Mouse (Mus musculus): ENCODE data around the gene Glyat.
"Not testable (repeated sequence)": the region's sequence is repeated elsewhere in the genome, so short reads cannot be mapped to it uniquely, and the experiment has no call there.

Glyat gene

DNA sequence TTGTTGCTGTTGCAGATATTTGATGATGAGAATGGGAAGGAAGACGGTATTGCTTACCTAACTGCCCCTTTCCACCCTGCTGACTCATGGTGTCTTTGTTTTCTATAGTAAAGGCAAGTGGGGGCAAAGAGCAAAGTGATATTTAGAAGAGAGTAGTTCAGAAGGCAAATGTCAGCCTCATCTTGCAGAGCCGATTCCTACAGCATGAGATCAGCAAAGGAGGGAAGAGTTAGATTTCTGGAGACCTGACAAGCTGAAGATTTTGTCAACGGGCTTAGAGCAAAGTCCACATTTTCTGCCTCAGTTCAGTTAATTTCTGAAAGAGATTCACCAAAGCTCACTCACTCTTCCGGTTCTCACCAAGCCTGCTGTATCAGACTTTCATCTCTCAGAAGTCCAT is at the start of gene Glyat:
Gene Glyat, plus strand, starts transcription at position 133 of the 400 bp plus-strand sequence.
- DNase-seq (ENCODE audit: low spot score in 2 of 2): no peak

DNA sequence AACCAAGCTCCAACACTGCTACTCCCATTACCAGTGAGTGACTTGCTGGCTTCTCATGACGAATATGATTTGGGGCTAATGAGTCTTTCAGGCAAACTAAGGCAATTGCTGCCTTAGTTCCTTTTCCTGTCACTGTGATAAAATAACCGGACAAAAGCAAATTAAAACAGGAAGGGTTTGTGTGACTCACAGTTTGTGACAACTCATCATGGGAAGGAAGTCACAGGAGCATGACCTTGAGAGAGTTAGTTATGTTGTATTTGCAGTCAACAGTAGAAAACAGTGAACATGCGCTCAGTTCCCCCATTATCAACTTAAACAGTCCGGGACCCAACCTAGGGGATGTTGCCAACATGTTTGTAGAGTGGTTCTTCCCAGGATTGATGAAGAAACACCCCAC is 47.8 kb upstream of the Glyat start:
- no peak for DNase-seq (ENCODE audit: low spot score in 2 of 2)

DNA sequence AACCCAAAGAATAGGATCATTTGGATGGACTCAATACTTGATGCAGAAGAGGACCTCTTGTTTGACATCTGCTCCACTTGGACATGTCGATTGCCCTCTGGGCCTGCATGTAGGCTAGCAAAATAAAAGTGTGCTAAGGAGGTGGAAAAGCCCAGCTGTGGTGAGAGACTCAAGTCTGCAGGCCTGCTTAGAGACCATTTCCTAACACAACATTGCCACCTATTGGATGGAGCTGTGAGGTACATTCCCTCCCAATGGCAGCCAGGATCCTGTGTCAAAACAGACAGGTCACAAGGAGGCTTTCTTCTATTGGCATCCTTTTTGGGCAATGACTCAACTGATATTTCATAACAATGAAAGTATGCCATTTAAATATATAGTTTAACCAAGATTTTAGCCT is 41.2 kb upstream of the Glyat start:
- peak; percentile 31 to 61 for DNase-seq (ENCODE audit: low spot score in 2 of 2)

DNA sequence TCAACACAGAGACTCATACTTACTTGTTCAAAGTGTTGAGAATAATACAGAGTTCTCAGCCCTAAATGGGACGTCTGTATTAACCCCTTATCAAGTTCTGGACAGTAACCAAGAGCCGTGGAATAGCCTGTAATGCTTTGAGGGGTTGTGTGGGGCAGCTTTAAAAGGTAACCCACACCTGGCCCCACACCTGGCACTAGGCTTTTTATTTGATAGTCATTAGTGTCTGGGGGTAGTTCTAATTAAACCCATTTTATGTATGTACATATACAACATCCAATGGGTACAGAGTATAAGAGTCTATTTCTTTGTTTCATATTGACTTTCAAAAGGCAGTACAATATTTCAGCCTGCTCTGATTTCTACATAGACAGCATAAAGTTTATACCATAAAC is 38.0 kb upstream of the Glyat start:
- DNase-seq (ENCODE audit: low spot score in 2 of 2): no peak

DNA sequence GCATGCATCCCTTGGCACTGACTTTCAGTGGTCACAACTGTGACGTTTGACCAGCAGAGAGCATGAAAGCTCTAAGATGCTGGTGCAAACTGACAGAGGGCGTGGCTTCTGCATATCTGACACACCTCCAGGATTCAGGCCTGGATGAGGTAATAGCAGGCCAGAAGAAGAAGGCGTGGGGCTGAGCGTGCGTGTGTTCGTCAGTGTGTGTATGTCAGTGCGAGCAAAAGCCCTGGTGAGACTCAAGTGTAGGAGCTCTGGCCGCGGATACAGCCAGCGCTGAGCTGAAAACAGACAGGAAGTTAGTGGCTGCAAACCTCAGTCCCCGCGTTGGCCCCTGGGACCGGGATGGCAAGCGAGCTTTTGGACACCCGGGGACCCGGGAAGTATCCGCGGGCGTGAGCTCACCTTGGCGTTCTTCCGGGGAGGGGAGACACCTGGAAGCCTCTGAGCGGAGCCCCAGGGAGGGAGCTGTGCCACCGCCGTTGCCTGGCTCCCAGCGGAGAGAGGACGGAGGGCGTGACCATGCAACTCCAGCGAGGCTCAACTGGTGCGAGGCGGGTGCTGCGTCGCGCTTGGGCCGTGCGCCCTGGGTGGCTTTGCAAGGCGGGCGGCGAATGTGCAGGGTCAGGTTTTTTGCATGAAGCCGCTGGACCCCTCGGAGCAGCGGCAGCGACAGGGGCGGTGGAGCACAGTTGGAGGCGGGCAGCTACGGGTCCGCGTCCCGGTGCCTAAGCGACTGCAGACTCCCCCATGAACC is 37.4 kb upstream of the Glyat start:
- peak; percentile 38 to 43 for DNase-seq (ENCODE audit: low spot score in 2 of 2)

DNA sequence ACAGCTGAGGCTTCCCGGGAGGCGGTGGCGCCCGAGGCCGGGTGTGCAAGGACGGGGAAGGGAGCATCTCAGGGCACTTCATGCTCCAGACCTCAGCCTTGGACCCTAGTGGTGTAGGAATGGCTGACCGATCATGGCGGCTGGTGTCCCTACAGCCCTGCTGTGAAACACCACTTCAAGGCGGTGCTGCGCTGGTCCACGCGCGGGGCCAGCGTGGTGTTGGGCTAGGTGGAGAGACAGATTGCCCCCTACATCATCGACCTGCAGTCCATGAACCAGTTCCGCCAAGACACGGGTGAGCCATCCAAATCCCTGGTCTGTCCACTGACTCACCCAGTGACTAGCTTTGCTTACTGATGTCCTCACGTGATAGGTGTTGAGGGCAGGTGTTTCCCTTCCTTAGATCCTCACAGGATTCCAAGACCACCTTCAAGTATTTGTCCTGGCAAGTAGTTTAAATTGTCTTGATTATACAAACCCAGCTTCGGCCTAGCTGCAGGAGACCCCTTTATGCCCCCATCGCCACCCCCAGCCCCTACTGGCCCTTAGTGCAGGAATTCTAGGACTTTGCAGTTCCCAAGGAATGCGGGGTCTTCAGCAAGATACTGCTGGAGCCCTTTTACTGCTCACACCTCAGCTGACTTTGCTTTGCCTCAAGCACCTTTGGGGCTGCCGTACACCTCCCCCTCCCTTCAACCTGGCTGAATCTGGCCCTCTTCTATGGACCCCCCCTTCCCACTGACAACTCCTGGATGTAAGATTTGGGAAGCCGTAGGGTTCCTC is 36.6 kb upstream of the Glyat start:
- DNase-seq (ENCODE audit: low spot score in 2 of 2): peak in 1 of 2 experiments; percentile 37

DNA sequence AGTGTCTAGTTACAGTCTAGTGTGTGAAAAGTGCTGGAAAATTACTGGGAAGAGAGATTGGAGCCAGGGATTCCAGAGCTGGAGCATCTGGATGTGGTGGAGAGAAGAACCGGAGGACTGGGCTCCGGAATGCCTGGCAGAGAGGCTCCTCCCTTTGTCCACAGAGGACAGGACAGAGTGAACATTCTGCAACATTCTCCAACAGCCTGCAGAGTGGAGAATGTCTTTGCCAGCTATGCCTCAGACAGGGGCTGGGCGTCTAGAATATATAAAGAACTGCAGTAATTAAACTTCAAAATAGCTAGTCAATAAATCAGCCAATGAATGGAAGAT is 36.1 kb upstream of the Glyat start:
- DNase-seq (ENCODE audit: low spot score in 2 of 2): no peak

DNA sequence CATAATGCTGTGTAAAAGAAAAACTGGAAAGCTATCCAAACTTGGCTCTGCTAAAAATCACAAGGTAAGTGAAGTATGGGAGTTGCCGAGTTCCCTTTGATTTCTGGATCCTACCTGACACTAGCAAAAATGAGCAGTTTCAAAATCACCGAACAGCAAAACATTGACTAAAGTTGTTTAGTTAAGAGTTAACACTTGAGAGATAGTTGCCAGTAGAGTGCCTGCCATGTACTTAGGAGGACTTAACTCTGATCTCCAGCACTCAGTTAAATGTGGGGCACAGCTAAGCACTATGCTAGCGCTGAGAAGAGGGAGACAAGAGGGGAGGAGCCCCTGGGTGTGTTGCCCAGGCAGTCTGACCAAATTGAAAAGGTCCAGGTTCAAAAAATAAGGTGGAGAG is 34.4 kb upstream of the Glyat start:
- no peak for DNase-seq (ENCODE audit: low spot score in 2 of 2)

DNA sequence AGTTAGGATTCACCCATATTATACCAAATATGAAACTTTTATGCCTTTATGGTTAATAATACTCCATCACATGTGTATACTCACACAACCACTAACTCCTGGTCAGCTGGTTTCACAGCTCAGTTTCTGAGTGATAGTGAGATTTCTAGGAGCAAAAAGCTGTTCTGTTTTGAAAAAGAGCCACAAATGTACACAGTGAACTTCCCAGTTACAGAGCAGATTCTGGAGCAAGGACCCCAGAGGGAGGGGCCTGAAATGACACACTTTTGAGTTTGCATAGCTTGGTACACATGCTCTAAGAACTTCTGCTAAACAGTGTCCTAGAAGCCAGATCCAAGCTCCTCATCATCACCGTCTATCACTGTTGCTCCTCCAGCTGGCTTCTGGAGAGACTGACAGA is 33.4 kb upstream of the Glyat start, which contains the start of gene Gm4952:
Gene Gm4952, plus strand, starts transcription at position 301 of the 400 bp plus-strand sequence.
- no peak for DNase-seq (ENCODE audit: low spot score in 2 of 2)

DNA sequence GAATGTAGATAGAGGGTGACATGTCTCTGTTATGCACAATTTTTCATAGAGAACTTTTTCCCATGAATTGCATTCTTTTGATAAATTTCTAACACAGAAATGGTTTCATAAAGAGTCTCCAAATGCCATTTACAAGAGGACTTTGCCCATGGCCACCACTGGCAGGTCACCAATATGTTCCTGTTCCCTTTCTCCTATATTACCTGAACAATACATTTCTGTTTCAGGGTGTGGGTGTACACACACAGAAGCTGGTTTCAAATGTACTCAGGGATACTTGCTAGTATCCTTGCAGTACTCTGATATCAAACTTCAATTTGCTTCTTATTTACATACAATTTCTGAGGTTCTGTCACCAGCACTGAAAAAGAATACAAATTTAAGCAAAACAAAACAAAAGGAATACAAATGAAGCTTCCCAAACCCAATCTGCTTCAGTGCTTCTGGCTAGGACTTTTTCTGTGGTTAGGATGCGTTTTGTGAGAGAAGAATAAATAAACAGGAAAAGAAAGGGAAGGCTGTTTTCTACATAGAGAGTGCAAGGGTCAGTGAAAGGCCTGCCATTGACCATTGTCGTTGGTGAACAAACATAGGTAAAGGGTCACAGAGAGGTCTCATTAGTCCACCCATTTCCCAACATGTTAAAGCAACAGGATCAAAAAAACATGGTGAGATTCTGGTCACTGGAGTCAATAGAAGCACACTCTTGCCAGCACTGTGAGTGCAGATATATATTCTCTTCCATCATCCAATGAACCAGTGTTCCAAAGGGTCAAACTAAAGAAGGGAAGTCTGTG is 32.2 kb upstream of the Glyat start:
- no peak for DNase-seq (ENCODE audit: low spot score in 2 of 2)

DNA sequence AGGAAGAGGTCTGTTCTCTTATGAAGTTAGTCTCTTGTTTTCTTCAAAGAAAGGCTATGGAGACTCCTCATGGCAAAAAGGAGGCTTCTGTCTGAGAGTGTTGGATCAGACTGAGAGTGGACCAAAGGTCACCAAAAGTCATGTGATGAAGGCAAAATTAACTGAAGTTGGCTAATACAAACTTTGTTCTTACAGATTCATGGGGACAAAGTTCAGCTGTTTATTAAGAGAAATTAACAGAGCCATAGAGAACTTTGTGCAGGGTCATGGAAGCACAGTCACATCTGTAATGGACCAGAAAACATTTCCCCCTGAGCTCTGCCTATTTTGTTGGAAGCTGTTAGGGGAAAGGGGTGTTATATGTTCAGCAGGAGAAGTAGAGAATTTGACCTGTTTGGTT is 24.8 kb upstream of the Glyat start:
- no peak for DNase-seq (ENCODE audit: low spot score in 2 of 2)

DNA sequence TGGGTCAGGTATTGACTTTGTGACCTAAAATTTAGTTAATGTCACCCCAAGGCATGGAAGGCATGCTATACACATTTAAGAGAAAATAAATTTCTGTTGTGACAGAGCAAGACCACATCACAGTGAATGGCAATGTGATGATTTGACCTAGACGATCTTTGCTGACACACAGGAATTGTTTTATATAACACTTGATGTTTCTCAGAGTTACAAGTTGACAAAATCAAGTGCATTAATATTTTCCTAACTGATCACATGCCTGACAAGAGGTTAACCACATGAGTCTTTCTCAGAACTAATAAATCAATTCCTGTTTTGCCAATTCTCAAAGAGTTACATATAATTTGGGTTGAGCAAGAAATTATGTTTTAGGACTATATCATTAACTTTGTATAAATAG is 19.5 kb upstream of the Glyat start:
- no peak for DNase-seq (ENCODE audit: low spot score in 2 of 2)

DNA sequence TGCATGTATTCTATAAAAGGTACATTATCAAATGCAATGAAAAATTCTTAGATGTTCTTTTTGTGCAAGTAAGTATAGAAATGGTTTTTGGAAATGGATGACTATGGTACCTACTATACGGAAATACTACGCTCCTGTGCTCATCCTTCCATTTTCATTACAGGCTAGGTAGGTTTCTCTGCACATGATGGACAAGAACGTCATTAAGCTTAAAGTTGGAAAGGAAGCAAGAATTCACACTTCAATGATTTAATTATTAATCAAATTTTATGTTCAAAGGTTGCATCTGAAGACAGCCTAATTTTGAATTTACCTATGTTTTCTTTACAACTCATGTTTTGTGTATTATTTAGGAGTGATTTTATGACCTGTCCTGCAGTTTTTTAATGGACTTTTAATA is 1.2 kb downstream of the Glyat start:
- DNase-seq (ENCODE audit: low spot score in 2 of 2): no peak

DNA sequence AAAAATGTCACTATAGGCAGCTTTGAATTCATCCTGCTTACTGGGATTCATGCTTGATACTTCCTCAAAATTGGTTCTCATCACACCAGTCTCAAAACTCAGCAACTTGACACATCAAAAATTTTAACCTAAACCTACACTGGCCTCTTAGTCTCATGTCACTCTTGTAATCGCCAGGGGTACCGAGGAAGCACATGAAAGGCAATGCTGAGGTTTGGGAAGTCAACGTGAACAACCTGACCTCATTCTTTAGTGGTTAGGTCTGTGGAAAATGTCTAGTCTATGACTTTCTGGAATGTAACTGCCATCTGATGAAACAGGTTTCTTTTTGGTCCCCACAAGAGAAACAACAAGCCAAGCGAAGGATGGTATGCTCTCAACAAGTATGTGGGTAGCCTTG is 1.9 kb downstream of the Glyat start:
- no peak for DNase-seq (ENCODE audit: low spot score in 2 of 2)

DNA sequence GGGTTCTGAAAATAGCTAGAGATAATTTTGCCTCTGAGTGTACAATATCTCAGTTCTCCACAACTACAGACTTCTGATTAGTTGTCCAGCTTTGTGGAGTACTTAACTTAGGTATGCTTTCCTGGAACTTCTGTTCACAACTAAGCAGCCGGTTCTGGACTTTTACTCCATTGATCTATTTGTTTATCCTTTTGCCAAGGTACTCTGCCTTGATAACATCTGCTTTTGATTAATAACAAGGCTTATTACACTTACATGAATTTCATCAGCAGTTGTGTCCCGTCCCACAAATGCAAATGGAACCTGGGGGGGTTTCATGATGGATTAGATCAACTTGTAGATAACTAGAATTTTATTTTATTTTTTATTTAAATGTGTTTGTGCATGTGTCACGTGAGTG is 3.8 kb downstream of the Glyat start:
- DNase-seq (ENCODE audit: low spot score in 2 of 2): no peak

DNA sequence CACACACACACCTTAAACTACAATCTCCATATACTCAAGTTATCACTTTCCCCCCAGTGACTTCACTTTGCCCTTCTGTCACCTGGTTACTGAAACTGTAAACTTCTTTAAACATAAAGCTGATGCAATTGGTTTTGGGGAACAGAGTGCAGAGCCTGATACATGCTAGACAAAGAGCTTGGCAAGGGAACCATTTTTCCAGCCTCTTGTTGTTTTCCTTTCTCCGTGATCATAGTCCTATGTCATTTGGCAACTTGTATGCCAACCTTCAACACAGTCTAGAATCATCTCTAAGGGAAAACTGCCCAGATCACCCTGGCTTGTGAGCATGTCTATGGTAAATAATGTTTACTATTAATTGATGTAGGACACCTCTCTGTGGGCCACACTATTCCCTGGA is 4.9 kb downstream of the Glyat start:
- DNase-seq (ENCODE audit: low spot score in 2 of 2): no peak

DNA sequence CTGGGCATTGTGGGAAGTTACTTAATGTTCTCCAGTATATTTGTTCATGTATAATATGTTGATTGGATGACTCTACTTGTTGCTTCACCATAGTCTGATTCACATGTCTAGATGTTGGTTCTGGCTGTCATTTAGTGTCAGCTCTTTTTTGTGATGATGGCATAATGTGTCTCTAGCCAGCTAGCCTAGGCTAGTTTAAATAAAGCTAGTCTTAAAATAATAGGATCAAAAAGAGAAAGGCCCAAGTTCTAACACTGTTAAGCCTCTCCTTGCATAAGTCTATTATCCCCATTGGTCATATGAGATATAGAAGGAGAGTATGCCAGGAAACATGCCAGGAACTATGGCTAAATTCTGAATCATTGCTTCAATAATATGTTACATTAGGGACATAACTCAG is 16.4 kb downstream of the Glyat start:
- DNase-seq (ENCODE audit: low spot score in 2 of 2): no peak

DNA sequence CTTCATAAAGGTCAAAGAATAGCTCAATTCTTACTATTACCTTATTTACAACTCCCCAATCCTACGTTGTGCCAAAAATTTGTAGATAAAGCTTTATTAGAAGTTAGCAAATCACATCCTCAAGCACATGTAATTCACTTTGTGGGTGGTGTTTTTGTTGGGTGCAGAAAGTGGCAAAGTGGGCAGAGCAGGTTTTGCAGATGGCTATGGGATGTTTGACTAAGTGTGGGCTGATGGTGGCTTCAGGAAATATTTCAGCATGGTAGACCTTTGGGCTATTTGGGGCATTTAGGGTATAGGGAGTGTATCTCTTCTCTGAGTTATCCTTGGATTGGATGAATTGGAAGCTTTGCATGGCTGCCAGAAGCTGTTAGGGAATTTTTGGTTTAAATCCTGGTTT is 33.0 kb downstream of the Glyat start:
- DNase-seq (ENCODE audit: low spot score in 2 of 2): no peak

DNA sequence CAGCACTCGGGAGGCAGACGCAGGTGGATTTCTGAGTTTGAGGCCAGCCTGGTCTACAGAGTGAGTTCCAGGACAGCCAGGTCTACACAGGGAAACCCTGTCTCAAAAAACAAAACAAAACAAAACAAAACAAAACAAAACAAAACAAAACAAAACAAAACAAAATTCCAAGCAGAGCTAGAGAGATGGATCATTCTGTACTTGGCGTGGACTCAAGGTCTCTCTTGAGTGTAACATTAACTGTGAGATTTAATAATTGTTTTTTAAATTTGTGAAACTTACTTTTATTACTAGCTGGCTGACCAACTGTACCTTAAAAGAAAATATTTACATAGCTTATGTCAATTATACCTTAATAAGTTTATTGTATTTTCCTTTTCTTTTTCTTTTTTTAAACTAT is 35.5 kb downstream of the Glyat start:
- not testable (repeated sequence) for DNase-seq (ENCODE audit: low spot score in 2 of 2)

DNA sequence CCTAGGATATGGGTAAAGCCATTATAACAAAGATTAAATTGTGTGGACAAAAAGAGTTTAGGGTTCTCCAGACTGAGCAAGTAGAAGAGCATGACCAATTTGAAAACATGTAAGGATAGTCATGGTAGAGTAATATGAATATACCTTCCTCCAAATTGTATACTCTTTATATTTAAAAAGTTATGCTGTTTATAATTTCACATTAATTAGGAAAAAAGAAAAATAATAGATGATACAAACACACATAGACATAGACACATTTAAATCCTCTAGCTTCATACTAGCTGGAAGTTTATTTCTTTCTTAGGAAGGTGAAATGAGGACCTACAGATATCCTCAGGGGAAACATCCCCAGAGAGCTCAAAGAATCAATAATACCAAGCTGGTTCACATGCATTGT is 37.0 kb downstream of the Glyat start, which contains the start of gene Olfr1442:
Gene Olfr1442, plus strand, starts transcription at position 301 of the 400 bp plus-strand sequence.
- DNase-seq (ENCODE audit: low spot score in 2 of 2): no peak

DNA sequence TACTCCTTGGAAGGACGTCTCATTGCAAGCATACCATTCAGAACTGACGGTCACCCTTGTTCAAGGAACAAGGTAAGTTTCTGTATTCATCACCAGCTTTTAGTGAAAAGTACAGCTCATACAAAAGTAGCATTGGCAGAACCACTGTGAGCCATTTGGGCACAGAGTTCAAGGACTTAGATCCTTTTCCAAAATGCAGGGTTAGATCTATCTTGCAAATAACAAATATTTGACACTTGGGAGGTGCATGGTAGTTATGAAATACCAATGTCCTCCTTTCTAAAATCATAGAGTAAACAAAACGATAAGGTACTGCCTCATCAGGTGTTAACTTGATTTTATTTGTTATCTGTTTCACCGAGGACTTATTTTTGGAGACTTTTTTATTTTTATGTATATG is 37.9 kb downstream of the Glyat start:
- no peak for DNase-seq (ENCODE audit: low spot score in 2 of 2)

DNA sequence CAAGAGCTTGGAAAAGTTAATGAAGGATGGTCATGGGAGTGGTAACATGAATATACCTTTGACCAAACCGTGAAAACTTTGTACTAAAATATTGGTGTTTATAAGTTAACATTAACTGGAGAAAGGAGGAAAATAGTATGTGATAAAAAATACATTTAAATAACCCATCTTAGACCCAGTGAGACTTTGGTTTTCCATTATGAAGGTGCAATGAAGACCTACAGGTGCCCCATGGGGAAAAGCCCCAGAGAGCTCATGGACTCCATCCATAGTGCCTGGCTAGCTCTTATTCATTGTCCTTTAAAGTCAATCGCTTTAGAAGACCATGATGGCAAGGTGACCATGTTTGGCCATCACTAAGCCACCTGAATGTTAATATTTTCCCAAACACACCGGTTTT is 44.7 kb downstream of the Glyat start, which contains the start of gene Olfr1443:
Gene Olfr1443, plus strand, starts transcription at position 301 of the 400 bp plus-strand sequence.
- DNase-seq (ENCODE audit: low spot score in 2 of 2): no peak

Data from frontal cortex, postnatal 10 days (tissue).